In the genomic region with DNA sequence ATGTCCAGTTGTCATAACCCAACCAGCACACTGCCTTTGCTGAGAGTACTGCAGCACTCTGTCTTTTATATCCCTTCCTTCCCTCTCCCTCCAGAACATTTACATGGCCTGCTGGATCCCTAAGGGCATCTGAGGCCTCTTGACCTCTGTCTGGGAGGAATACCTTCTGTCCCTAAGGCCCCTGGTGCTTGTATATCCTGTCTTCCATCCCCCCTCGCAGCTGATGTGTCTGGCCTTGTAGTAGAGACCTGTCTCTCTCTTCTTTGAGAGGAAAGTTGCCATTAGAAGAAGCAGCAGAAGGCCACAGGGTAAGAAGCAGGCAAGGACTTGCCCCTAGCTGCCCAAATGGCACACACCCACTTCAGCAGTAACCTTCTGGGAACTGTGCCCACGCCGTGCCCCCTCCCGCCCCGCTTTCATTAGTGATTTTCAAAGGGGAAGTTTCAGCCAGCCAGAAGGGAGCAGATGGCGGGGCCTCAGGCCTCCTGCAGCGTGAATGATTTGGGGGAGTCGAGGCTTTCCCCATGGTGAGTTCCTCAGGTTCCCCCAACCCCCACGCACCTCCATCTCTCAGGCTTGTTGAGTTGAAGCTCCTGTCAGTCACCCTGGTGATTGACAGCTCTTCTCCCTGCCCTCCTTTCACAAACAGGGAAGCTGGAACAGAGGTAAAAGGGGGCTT, we compare ENCODE assay signal across 8 mouse cellular contexts. TPM values are rescaled to one million over a fixed set of nuclear protein-coding genes. Genes with fewer than 3 reads are reported as not detected.
DNase-seq lines count a peak whose midpoint lies in the region; ATAC-seq lines count a peak whose summit lies in the region.

No protein-coding gene starts in this region.

- H3K9ac ChIP-seq in kidney, embryonic 16.5 days (replicated peaks; ENCODE audit: low read length), result peak overlapping the region; percentile 41
- no peak overlapping the region for H3K9ac ChIP-seq in liver, embryonic 13.5 days

- peak overlapping the region; percentile 8; the same call in 1 of the 2 replicates for H3K4me2 ChIP-seq in kidney, embryonic 16.5 days (replicated peaks; ENCODE audit: low read depth, low read length)
- H3K4me2 ChIP-seq in liver, embryonic 13.5 days, result peak overlapping the region; percentile 11; the same call in 1 of the 2 replicates

- H3K27me3 ChIP-seq in kidney, embryonic 16.5 days (ENCODE audit: insufficient read depth, low read length), result no peaks in the 10 kb centered on the region
- no peaks in the 10 kb centered on the region for H3K27me3 ChIP-seq in embryonic facial prominence, embryonic 10.5 days (replicated peaks; ENCODE audit: low read depth, poor library complexity, severe bottlenecking)
- H3K27me3 ChIP-seq in liver, embryonic 13.5 days, result no peaks in the 10 kb centered on the region

- peak overlapping the region; percentile 79 for H3K27ac ChIP-seq in kidney, embryonic 16.5 days (ENCODE audit: low read length)
- H3K27ac ChIP-seq in embryonic facial prominence, embryonic 10.5 days (replicated peaks), result peak overlapping the region; percentile 94
- 0 out of 2 replicates have a peak overlapping the region, but pooled peaks have one; percentile 39 for H3K27ac ChIP-seq in liver, embryonic 13.5 days

- H3K9me3 ChIP-seq in kidney, embryonic 16.5 days (ENCODE audit: low read length), result no peaks in the 10 kb centered on the region
- H3K9me3 ChIP-seq in embryonic facial prominence, embryonic 10.5 days, result no peaks in the 10 kb centered on the region
- H3K9me3 ChIP-seq in liver, embryonic 13.5 days (replicated peaks), result no peaks in the 10 kb centered on the region

- ATAC-seq in kidney, embryonic 16.5 days (ENCODE audit: low FRiP score, low TSS enrichment), result no peak
- peak; percentile 93 for ATAC-seq in hematopoietic stem cell, adult 5-6 weeks (replicated peaks in 1 of 2; ENCODE audit: insufficient read depth in 1 of 2, low FRiP score in 2 of 2, low TSS enrichment in 1 of 2, low read depth in 1 of 2, poor library complexity in 2 of 2, severe bottlenecking in 2 of 2)
- ATAC-seq in liver, embryonic 13.5 days (ENCODE audit: low read depth), result no peak

- peaks cover 17% of the 10 kb centered on the region for H3K4me1 ChIP-seq in kidney, embryonic 16.5 days (ENCODE audit: insufficient read depth, low read length)
- peaks cover 51% of the 10 kb centered on the region for H3K4me1 ChIP-seq in embryonic facial prominence, embryonic 10.5 days
- H3K4me1 ChIP-seq in liver, embryonic 13.5 days (replicated peaks), result peaks cover 12% of the 10 kb centered on the region

- H3K36me3 ChIP-seq in kidney, embryonic 16.5 days (ENCODE audit: insufficient read depth, low read length), result no peaks in the 10 kb centered on the region
- H3K36me3 ChIP-seq in embryonic facial prominence, embryonic 10.5 days (replicated peaks), result no peaks in the 10 kb centered on the region
- no peaks in the 10 kb centered on the region for H3K36me3 ChIP-seq in liver, embryonic 13.5 days

- no peak for DNase-seq in kidney, adult 11 months
- DNase-seq in Muller cell, postnatal 12 days (ENCODE audit: inconsistent ontology term), result peak; percentile 74
- peak; percentile 74 for DNase-seq in embryonic facial prominence, embryonic 10.5 days (ENCODE audit: low spot score)
- DNase-seq in liver, embryonic 13.5 days, result no peak
- DNase-seq in retina, embryonic 14.5 days (ENCODE audit: low spot score), result peak; percentile 58
- no peak for DNase-seq in natural killer cell, adult 2 months (ENCODE audit: low spot score in 2 of 2)

- WGBS in kidney, embryonic 16.5 days, result 16% methylated on average over 9 of the region's 9 CpGs
- WGBS in embryonic facial prominence, embryonic 10.5 days, result 4% methylated on average over 9 of the region's 9 CpGs
- 15% methylated on average over 9 of the region's 9 CpGs for WGBS in liver, embryonic 13.5 days (ENCODE audit: insufficient replicate concordance)

- H3K4me3 ChIP-seq in kidney, embryonic 16.5 days (ENCODE audit: low read length), result no peak overlapping the region
- peak overlapping the region; percentile 47 for H3K4me3 ChIP-seq in embryonic facial prominence, embryonic 10.5 days
- no peak overlapping the region for H3K4me3 ChIP-seq in liver, embryonic 13.5 days (replicated peaks)

RNA-seq across cellular contexts. Expression of a gene that starts 33.3 kb away (rescaled TPM):
- polyA plus RNA-seq in kidney, embryonic 16.5 days (2015; fragmentation: Nextera tagmentation; extraction: Ambion mirVana), result 88.1 and 97.1 TPM in 2 replicates
- 30.3 and 34.2 TPM in 2 replicates for polyA plus RNA-seq in embryonic facial prominence, embryonic 10.5 days (2016; fragmentation: Nextera tagmentation; extraction: Ambion mirVana)
- 82.6 and 103 TPM in 2 replicates for total RNA-seq in hematopoietic stem cell, adult 5-6 weeks (2017)
- 10.8 and 11.9 TPM in 2 replicates for polyA plus RNA-seq in liver, embryonic 13.5 days (2015; fragmentation: Nextera tagmentation; extraction: Ambion mirVana)

RNA-seq across cellular contexts. Expression of a gene that starts 44.2 kb away (rescaled TPM):
- polyA plus RNA-seq in kidney, embryonic 16.5 days (2015; fragmentation: Nextera tagmentation; extraction: Ambion mirVana), result not detected in 2 replicates
- polyA plus RNA-seq in embryonic facial prominence, embryonic 10.5 days (2016; fragmentation: Nextera tagmentation; extraction: Ambion mirVana), result not detected in 2 replicates
- not detected in 2 replicates for total RNA-seq in hematopoietic stem cell, adult 5-6 weeks (2017)
- polyA plus RNA-seq in liver, embryonic 13.5 days (2015; fragmentation: Nextera tagmentation; extraction: Ambion mirVana), result not detected in 2 replicates

Comparison
In these comparisons a context has a peak if more than half of its experiments do, and no peak if none do; other contexts are left out.
1. ATAC-seq: peak in hematopoietic stem cell, adult 5-6 weeks (2 of 2); none in kidney, embryonic 16.5 days (single experiment) and liver, embryonic 13.5 days (single experiment).
2. H3K27ac ChIP-seq: peak in every context shown above with its lines; median percentile 94 in embryonic facial prominence, embryonic 10.5 days; 79 in kidney, embryonic 16.5 days; 39 in liver, embryonic 13.5 days.
3. DNase-seq: peak in Muller cell, postnatal 12 days (single experiment), embryonic facial prominence, embryonic 10.5 days (single experiment) and retina, embryonic 14.5 days (single experiment); none in kidney, adult 11 months (single experiment), liver, embryonic 13.5 days (single experiment) and natural killer cell, adult 2 months (0 of 2).